Mouse (Mus musculus) intestine, embryonic 15.5 days (tissue): ENCODE results near the gene Sec14l5. TPM values are rescaled to one million over a fixed set of nuclear protein-coding genes. Genes with fewer than 3 reads are reported as not detected.

Experiments used
- ATAC-seq: fragments of 200-750 bp; cut with Nextera tagmentation; 2 replicates; pipeline ENCODE4 v1.8.0; 2017; ENCODE audit warnings: moderate TSS enrichment, moderate library complexity
- H3K27ac ChIP-seq: fragments of 300-500 bp; sonication (generic); 2 replicates; pipeline ENCODE4 v1.5.1; 2015; ENCODE audit warnings: mild to moderate bottlenecking, inconsistent platforms
- H3K27me3 ChIP-seq: fragments of 300-500 bp; sonication (generic); replicated peaks from 2 replicates; pipeline ENCODE4 v1.6.1; 2015; ENCODE audit warnings: inconsistent platforms
- H3K36me3 ChIP-seq: fragments of 300-500 bp; sonication (generic); 2 replicates; pipeline ENCODE4 v1.6.1; 2015; ENCODE audit warnings: inconsistent platforms
- H3K4me1 ChIP-seq: fragments of 300-500 bp; sonication (generic); replicated peaks from 2 replicates; pipeline ENCODE4 v1.6.1; 2015; ENCODE audit warnings: inconsistent platforms
- H3K4me2 ChIP-seq: fragments of 300-500 bp; sonication (generic); replicated peaks from 2 replicates; pipeline ENCODE4 v1.6.1; 2015; ENCODE audit warnings: mild to moderate bottlenecking, inconsistent platforms
- H3K4me3 ChIP-seq: fragments of 300-500 bp; sonication (generic); replicated peaks from 2 replicates; pipeline ENCODE4 v1.5.1; 2015; ENCODE audit warnings: inconsistent platforms
- H3K9ac ChIP-seq: fragments of 300-500 bp; sonication (generic); 2 replicates; pipeline ENCODE4 v1.6.1; 2015; ENCODE audit warnings: inconsistent platforms
- H3K9me3 ChIP-seq: fragments of 300-500 bp; sonication (generic); 2 replicates; pipeline ENCODE4 v1.6.1; 2016; ENCODE audit warnings: inconsistent platforms
- WGBS: fragments of 180-500 bp; shearing (Covaris S2); methylation state at CpG from one replicate; pipeline ENCODE4 v1.1.7; 2015; 5-methylcytosine and 5-hydroxymethylcytosine counted together
- polyA plus RNA-seq: library from polyadenylated mRNA; unstranded; fragments of >200 nt; fragmentation: Nextera tagmentation; extraction: Ambion mirVana; gene quantifications from 2 replicates; pipeline ENCODE4 v1.2.1, GENCODE M21; 2015

Gene Sec14l5
- polyA plus RNA-seq, 1 experiment from 2014 or later, result 0.03 TPM

- WGBS, result 12% methylated on average over 4 of the region's 4 CpGs
- Histone ChIP-seq H3K27me3 (no peaks in the 10 kb centered on the region), H3K36me3 (no peaks in the 10 kb centered on the region), H3K9me3 (no peaks in the 10 kb centered on the region), H3K9ac (no peak overlapping the region), H3K27ac (no peak overlapping the region), H3K4me1 (0 out of 2 replicates have a peak, but pooled peaks cover 4% of the 10 kb centered on the region), H3K4me2 (peak overlapping the region; percentile 96), H3K4me3 (peak overlapping the region; percentile 93)
- no peak; the same call in 1 of the 2 replicates for ATAC-seq
Measured at GRCm38 (mm10) chr16:5202681-5203080, 55.8 kb downstream of the Sec14l5 start.

DNA sequence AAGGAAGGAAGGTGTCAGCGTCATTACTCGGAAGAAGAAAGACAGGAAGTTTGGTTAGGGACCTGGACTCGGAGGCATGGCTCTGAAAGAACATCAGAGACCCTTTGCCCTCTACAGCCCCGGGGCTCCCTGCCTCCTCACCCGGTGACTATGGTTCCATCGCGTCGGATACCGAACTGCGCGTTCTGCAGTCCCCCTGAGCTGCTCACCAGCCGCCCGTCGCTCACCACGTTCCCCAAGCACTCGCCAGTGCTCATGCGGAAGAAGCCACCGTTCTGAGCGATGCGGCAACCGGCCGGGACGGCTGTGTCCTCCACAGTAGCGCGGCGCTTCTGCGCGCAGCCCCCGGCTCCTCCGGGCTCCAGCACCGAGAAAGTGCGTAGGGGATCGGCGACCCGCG is 56.3 kb downstream of the Sec14l5 start:
- peak overlapping the region; percentile 64 for H3K9ac ChIP-seq
- H3K27ac ChIP-seq, result no peak overlapping the region
- no peaks in the 10 kb centered on the region for H3K36me3 ChIP-seq
- no peaks in the 10 kb centered on the region for H3K27me3 ChIP-seq
- H3K4me2 ChIP-seq, result peak overlapping the region; percentile 96
- H3K9me3 ChIP-seq, result no peaks in the 10 kb centered on the region
- H3K4me3 ChIP-seq, result peak overlapping the region; percentile 93
- H3K4me1 ChIP-seq, result 0 out of 2 replicates have a peak, but pooled peaks cover 4% of the 10 kb centered on the region
- peak; percentile 73 for ATAC-seq
- WGBS, result 1% methylated on average over 36 of the region's 36 CpGs

DNA sequence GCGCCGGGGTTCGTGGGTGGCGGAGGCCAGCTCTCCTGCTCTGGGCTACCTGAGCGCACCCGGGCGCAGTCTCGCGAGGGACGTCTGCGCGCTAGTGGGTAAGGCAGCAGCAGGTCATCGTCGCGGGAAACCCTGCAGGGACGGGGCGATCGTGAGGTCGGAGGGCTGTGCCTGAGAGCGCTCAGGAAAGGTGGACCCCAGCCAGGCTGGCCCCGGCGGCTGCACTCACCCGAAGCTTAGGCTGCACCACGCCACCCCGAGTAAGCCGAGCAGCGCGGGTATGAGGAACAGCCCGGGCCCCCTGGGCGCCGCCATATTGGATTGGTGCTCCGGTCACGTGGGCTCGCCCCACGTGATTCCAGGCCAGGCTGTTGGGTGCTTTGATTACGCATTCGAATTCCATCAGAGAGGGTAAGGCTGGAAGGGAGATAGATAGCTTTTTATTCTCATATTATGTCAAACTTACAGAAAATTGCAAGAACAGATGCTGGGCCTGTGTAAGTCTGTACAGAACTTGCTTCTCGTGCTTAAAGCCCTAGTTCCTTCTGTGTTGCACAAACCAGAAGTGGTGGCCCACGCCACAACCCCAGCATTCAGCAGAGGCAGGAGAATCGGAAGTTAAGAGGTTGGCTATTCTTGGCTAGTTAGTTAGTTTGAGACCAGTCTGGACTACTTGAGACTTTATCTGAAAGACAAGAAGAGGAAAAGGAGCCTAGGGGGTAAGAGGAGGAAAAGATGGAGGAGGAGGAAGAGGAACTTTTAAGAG is 56.9 kb downstream of the Sec14l5 start, which contains the start of gene Nagpa:
Nagpa (minus strand) TSS at position 345 of the 766 bp plus-strand sequence.
- Histone ChIP-seq H3K4me1 (0 out of 2 replicates have a peak, but pooled peaks cover 4% of the 10 kb centered on the region), H3K9me3 (no peaks in the 10 kb centered on the region), H3K27ac (no peak within 1 kb of the TSS), H3K4me2 (peak within 1 kb of the TSS; percentile 96), H3K27me3 (no peaks in the 10 kb centered on the region), H3K4me3 (peak within 1 kb of the TSS; percentile 93), H3K9ac (peak within 1 kb of the TSS; percentile 64), H3K36me3 (no peaks in the 10 kb centered on the region)
- 4% methylated on average over 40 of the region's 40 CpGs for WGBS
- ATAC-seq, result peak; percentile 91

DNA sequence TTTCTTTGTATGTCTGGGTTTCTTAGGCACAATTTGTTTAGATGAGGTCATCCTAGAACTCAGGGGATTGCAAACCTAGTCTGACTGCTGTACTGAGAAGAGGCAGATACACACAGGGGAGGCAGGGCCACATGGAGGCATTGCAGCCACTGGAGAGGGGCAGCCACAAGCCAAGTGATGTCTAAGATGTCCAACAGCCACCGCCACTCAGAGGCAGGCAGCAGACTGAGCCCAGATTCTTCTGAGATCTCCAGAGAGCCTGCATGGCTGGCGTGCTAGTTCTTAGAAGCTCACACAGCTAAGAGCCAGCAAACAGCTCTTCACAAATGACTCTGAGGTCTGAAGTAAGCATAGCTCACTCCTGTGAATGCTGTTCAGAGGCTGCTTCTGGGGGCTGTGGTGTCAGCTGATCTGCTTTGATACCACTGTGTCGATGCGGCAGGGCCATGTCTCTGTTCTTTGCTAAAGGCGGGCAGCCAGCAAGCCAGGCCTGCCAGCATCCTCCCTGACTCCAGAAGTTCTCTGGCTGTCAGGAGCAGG is 58.6 kb downstream of the Sec14l5 start:
- Histone ChIP-seq H3K4me1 (0 out of 2 replicates have a peak, but pooled peaks cover 4% of the 10 kb centered on the region), H3K4me2 (no peak overlapping the region), H3K9me3 (no peaks in the 10 kb centered on the region), H3K36me3 (no peaks in the 10 kb centered on the region), H3K27ac (no peak overlapping the region), H3K4me3 (no peak overlapping the region), H3K9ac (no peak overlapping the region), H3K27me3 (no peaks in the 10 kb centered on the region)
- no peak for ATAC-seq
- WGBS, result 87% methylated on average over 5 of the region's 5 CpGs

GRCm38 (mm10) chr16:5206051-5206450 is 59.1 kb downstream of the Sec14l5 start:
- Histone ChIP-seq H3K27ac (no peak overlapping the region), H3K36me3 (no peaks in the 10 kb centered on the region), H3K4me2 (no peak overlapping the region), H3K27me3 (no peaks in the 10 kb centered on the region), H3K9ac (no peak overlapping the region), H3K4me1 (0 out of 2 replicates have a peak, but pooled peaks cover 4% of the 10 kb centered on the region), H3K9me3 (no peaks in the 10 kb centered on the region), H3K4me3 (no peak overlapping the region)
- 65% methylated on average over 5 of the region's 5 CpGs for WGBS
- no peak for ATAC-seq

- Histone ChIP-seq H3K4me1 (no peaks in the 10 kb centered on the region), H3K4me2 (no peak overlapping the region), H3K9me3 (no peaks in the 10 kb centered on the region), H3K9ac (no peak overlapping the region), H3K27me3 (no peaks in the 10 kb centered on the region), H3K27ac (no peak overlapping the region), H3K4me3 (no peak overlapping the region), H3K36me3 (no peaks in the 10 kb centered on the region)
- no peak for ATAC-seq
- 71% methylated on average over 2 of the region's 2 CpGs for WGBS
Measured at GRCm38 (mm10) chr16:5210365-5210764, 63.5 kb downstream of the Sec14l5 start.

GRCm38 (mm10) chr16:5212150-5212549 is 65.2 kb downstream of the Sec14l5 start:
- H3K4me2 ChIP-seq, result no peak overlapping the region
- no peak overlapping the region for H3K4me3 ChIP-seq
- WGBS, result 84% methylated on average over 3 of the region's 3 CpGs
- no peak for ATAC-seq
- no peaks in the 10 kb centered on the region for H3K9me3 ChIP-seq
- no peak overlapping the region for H3K9ac ChIP-seq
- H3K27ac ChIP-seq, result no peak overlapping the region
- H3K4me1 ChIP-seq, result no peaks in the 10 kb centered on the region
- H3K36me3 ChIP-seq, result no peaks in the 10 kb centered on the region
- H3K27me3 ChIP-seq, result no peaks in the 10 kb centered on the region

GRCm38 (mm10) chr16:5214126-5214525 is 67.2 kb downstream of the Sec14l5 start:
- no peak for ATAC-seq
- Histone ChIP-seq H3K9me3 (no peaks in the 10 kb centered on the region), H3K4me2 (no peak overlapping the region), H3K4me3 (no peak overlapping the region), H3K9ac (no peak overlapping the region), H3K27ac (no peak overlapping the region), H3K36me3 (no peaks in the 10 kb centered on the region), H3K4me1 (no peaks in the 10 kb centered on the region), H3K27me3 (0 out of 2 replicates have a peak, but pooled peaks cover 2% of the 10 kb centered on the region)
- 89% methylated on average over 2 of the region's 2 CpGs for WGBS

DNA sequence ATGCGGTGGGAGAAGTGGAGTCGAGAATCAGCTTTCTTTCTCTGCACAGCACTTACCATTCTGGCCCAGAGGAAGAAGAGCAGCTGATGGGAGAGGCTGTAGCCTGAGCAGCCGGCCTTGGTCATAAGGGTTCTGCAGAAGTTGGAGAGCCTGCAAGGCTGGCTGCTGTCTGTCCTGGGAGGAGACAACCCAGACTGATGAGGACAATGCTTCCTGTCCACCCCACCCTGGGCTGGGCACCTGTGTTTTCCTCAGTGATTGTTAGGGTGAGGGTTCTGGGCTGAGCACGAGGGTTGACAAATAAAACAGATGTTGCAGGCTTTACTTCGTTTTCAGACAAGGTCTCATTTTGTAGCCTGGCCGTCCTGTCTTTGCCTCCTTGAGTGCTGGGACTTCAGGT is 69.8 kb downstream of the Sec14l5 start:
- Histone ChIP-seq H3K27me3 (0 out of 2 replicates have a peak, but pooled peaks cover 2% of the 10 kb centered on the region), H3K4me3 (no peak overlapping the region), H3K4me1 (no peaks in the 10 kb centered on the region), H3K27ac (no peak overlapping the region), H3K9me3 (no peaks in the 10 kb centered on the region), H3K4me2 (no peak overlapping the region), H3K36me3 (no peaks in the 10 kb centered on the region), H3K9ac (no peak overlapping the region)
- no peak for ATAC-seq
- WGBS, result 48% methylated on average over 6 of the region's 6 CpGs

DNA sequence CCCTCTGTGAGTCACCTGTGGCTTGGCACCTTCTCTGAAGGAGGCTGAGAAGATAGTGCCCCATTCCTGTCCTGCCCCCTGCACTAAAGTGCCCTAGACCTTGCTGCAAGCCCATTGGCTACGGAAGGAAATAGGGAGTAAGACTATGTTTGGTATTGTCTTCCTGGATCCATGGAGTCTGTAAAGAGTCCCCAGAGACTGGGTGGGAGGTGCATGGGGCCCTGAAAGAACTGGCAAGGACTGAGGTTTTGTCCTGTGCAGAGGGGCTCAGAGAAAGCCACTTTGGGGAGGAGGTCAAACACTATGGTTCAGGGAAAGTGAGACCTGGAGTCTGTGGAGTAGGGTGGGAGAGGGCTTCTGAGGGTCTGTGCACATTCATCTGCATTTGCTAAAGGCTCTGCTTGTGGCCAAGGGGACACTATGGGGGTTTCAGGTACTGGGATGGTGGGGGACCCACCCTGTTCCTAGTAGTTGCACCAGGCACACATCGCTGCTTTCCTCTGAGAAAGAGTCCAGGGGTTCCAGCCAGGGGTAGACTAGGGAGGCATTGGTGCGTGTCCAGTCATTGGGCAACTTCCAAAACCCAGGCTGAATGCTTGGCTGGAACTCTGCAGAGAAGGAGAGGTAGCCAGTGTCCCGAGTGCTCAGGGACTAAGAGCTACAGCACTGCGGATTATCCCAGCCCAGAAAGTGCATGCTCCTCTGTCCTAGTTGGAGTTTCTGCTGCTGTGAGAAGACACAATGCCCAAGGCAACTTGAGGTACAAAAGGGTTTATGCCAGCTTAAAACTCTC is 70.6 kb downstream of the Sec14l5 start:
- WGBS, result 71% methylated on average over 5 of the region's 5 CpGs
- no peaks in the 10 kb centered on the region for H3K9me3 ChIP-seq
- no peak overlapping the region for H3K4me2 ChIP-seq
- no peaks in the 10 kb centered on the region for H3K36me3 ChIP-seq
- no peak for ATAC-seq
- H3K4me3 ChIP-seq, result no peak overlapping the region
- no peak overlapping the region for H3K9ac ChIP-seq
- H3K27me3 ChIP-seq, result peaks cover 2% of the 10 kb centered on the region; the same call in 1 of the 2 replicates
- H3K27ac ChIP-seq, result no peak overlapping the region
- H3K4me1 ChIP-seq, result no peaks in the 10 kb centered on the region

GRCm38 (mm10) chr16:5221403-5221802 is 74.5 kb downstream of the Sec14l5 start:
- no peak overlapping the region for H3K9ac ChIP-seq
- ATAC-seq, result no peak
- H3K27me3 ChIP-seq, result peaks cover 2% of the 10 kb centered on the region; the same call in 1 of the 2 replicates
- no peak overlapping the region for H3K27ac ChIP-seq
- H3K4me1 ChIP-seq, result no peaks in the 10 kb centered on the region
- H3K9me3 ChIP-seq, result no peaks in the 10 kb centered on the region
- H3K4me3 ChIP-seq, result no peak overlapping the region
- no peak overlapping the region for H3K4me2 ChIP-seq
- WGBS, result 65% methylated on average over 4 of the region's 4 CpGs
- H3K36me3 ChIP-seq, result no peaks in the 10 kb centered on the region

DNA sequence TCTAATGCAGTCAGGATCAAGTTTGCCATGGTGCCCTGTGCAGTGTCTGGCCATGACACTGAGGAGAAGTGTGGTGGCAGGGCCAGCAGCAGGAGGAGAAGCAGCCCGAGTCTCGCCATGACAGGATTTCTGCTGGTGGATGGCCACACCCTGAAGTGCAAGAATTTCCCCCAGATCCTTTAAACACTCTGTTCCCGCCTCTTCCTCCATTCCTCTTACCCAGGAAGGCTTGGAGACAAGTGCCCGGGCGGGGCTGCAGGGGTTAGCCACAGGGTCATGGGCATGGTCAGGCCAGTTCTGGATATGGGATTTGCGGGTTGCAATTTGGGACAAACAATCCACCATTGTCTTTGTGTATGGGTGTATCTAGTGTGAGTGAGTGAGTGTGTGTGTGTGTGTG is 75.2 kb downstream of the Sec14l5 start, which contains the start of gene AU021092:
AU021092 (minus strand) TSS at position 160 of the 400 bp plus-strand sequence.
- no peaks in the 10 kb centered on the region for H3K36me3 ChIP-seq
- no peak within 1 kb of the TSS for H3K9ac ChIP-seq
- ATAC-seq, result no peak
- no peaks in the 10 kb centered on the region for H3K9me3 ChIP-seq
- WGBS, result 57% methylated on average over 6 of the region's 6 CpGs
- H3K27me3 ChIP-seq, result peaks cover 2% of the 10 kb centered on the region; the same call in 1 of the 2 replicates
- no peak within 1 kb of the TSS for H3K27ac ChIP-seq
- no peak within 1 kb of the TSS for H3K4me3 ChIP-seq
- H3K4me2 ChIP-seq, result no peak within 1 kb of the TSS
- H3K4me1 ChIP-seq, result no peaks in the 10 kb centered on the region
